Mouse (Mus musculus): ENCODE data around the gene Hivep3. TPM values are rescaled to one million over a fixed set of nuclear protein-coding genes. Genes with fewer than 3 reads are reported as not detected.

Gene Hivep3
- polyA plus RNA-seq, 1 experiment from 2014 or later, result 6.0 TPM

GRCm38 (mm10) chr4:119733942-119734341 lies 358 bp downstream of the Hivep3 start:
- no peak overlapping the region for H3K27ac ChIP-seq (replicated peaks)
- TF ChIP-seq CTCF (IDR thresholded peaks at IDR 0.05; ENCODE audit: low read depth) (no peak), EP300 (optimal IDR thresholded peaks at IDR 0.05) (no peak)
- no peaks in the 10 kb centered on the region for H3K9me3 ChIP-seq (ENCODE audit: control insufficient read depth, low read length)
- ATAC-seq (ENCODE audit: low FRiP score, low TSS enrichment) (no peak; the same call in 1 of the 2 replicates), DNase-seq (ENCODE audit: low spot score) (no peak)
- H3K9ac ChIP-seq (ENCODE audit: low read length), result peak overlapping the region; percentile 69
- peak overlapping the region; percentile 73 for H3K4me3 ChIP-seq (ENCODE audit: low read depth, low read length)
- no peaks in the 10 kb centered on the region for H3K27me3 ChIP-seq (ENCODE audit: control insufficient read depth, insufficient read depth, low read length)
- H3K36me3 ChIP-seq (ENCODE audit: control insufficient read depth, insufficient read depth, low read length), result no peaks in the 10 kb centered on the region
- H3K4me1 ChIP-seq (replicated peaks; ENCODE audit: control insufficient read depth, insufficient read depth), result no peaks in the 10 kb centered on the region
- under 1% methylated on average over 39 of the region's 44 CpGs for WGBS
- peak overlapping the region; percentile 99 for H3K4me2 ChIP-seq (replicated peaks; ENCODE audit: low read depth)

- no peak for DNase-seq (ENCODE audit: low spot score)
- WGBS, result 17% methylated on average over 4 of the region's 4 CpGs
Measured at GRCm38 (mm10) chr4:119734352-119734751, 768 bp downstream of the Hivep3 start.

GRCm38 (mm10) chr4:119738641-119739040 lies 5.1 kb downstream of the Hivep3 start:
- no peak for ATAC-seq (ENCODE audit: low FRiP score, low TSS enrichment)
- no peak overlapping the region for H3K4me2 ChIP-seq (replicated peaks; ENCODE audit: low read depth)
- no peaks in the 10 kb centered on the region for H3K9me3 ChIP-seq (ENCODE audit: control insufficient read depth, low read length)
- TF ChIP-seq EP300 (optimal IDR thresholded peaks at IDR 0.05) (no peak), CTCF (IDR thresholded peaks at IDR 0.05; ENCODE audit: low read depth) (no peak)
- no peak for DNase-seq (ENCODE audit: low spot score)
- no peaks in the 10 kb centered on the region for H3K4me1 ChIP-seq (replicated peaks; ENCODE audit: control insufficient read depth, insufficient read depth)
- H3K27ac ChIP-seq (replicated peaks), result no peak overlapping the region
- H3K36me3 ChIP-seq (ENCODE audit: control insufficient read depth, insufficient read depth, low read length), result no peaks in the 10 kb centered on the region
- 21% methylated on average over 4 of the region's 4 CpGs for WGBS
- H3K27me3 ChIP-seq (ENCODE audit: control insufficient read depth, insufficient read depth, low read length), result no peaks in the 10 kb centered on the region
- no peak overlapping the region for H3K9ac ChIP-seq (ENCODE audit: low read length)
- H3K4me3 ChIP-seq (ENCODE audit: low read depth, low read length), result no peak overlapping the region

More at GRCm38 (mm10) chr4:119734352-119734751, 768 bp downstream of the Hivep3 start:
- Histone ChIP-seq H3K9me3 (ENCODE audit: control insufficient read depth, low read length) (no peaks in the 10 kb centered on the region), H3K9ac (ENCODE audit: low read length) (peak overlapping the region; percentile 69; the same call in 1 of the 2 replicates), H3K4me2 (replicated peaks; ENCODE audit: low read depth) (peak overlapping the region; percentile 99), H3K27me3 (ENCODE audit: control insufficient read depth, insufficient read depth, low read length) (no peaks in the 10 kb centered on the region), H3K4me1 (replicated peaks; ENCODE audit: control insufficient read depth, insufficient read depth) (no peaks in the 10 kb centered on the region), H3K4me3 (ENCODE audit: low read depth, low read length) (peak overlapping the region; percentile 73), H3K27ac (replicated peaks) (no peak overlapping the region), H3K36me3 (ENCODE audit: control insufficient read depth, insufficient read depth, low read length) (no peaks in the 10 kb centered on the region)
- no peak for TF ChIP-seq EP300 (optimal IDR thresholded peaks at IDR 0.05)
- TF ChIP-seq CTCF (IDR thresholded peaks at IDR 0.05; ENCODE audit: low read depth), result no peak
- ATAC-seq (ENCODE audit: low FRiP score, low TSS enrichment), result no peak

GRCm38 (mm10) chr4:119739301-119740062 lies 5.9 kb downstream of the Hivep3 start:
- H3K4me2 ChIP-seq (replicated peaks; ENCODE audit: low read depth), result no peak overlapping the region
- DNase-seq (ENCODE audit: low spot score) (no peak), ATAC-seq (ENCODE audit: low FRiP score, low TSS enrichment) (no peak)
- TF ChIP-seq EP300 (optimal IDR thresholded peaks at IDR 0.05), result no peak
- no peak for TF ChIP-seq CTCF (IDR thresholded peaks at IDR 0.05; ENCODE audit: low read depth)
- 41% methylated on average over 9 of the region's 9 CpGs for WGBS
- H3K27ac ChIP-seq (replicated peaks), result no peak overlapping the region
- no peaks in the 10 kb centered on the region for H3K9me3 ChIP-seq (ENCODE audit: control insufficient read depth, low read length)
- no peaks in the 10 kb centered on the region for H3K27me3 ChIP-seq (ENCODE audit: control insufficient read depth, insufficient read depth, low read length)
- no peak overlapping the region for H3K4me3 ChIP-seq (ENCODE audit: low read depth, low read length)
- H3K36me3 ChIP-seq (ENCODE audit: control insufficient read depth, insufficient read depth, low read length), result no peaks in the 10 kb centered on the region
- no peaks in the 10 kb centered on the region for H3K4me1 ChIP-seq (replicated peaks; ENCODE audit: control insufficient read depth, insufficient read depth)
- no peak overlapping the region for H3K9ac ChIP-seq (ENCODE audit: low read length)

GRCm38 (mm10) chr4:119748341-119748740 lies 14.8 kb downstream of the Hivep3 start:
- H3K36me3 ChIP-seq (ENCODE audit: control insufficient read depth, insufficient read depth, low read length), result no peaks in the 10 kb centered on the region
- WGBS, result 90% methylated on average over 2 of the region's 2 CpGs
- H3K4me1 ChIP-seq (replicated peaks; ENCODE audit: control insufficient read depth, insufficient read depth), result no peaks in the 10 kb centered on the region
- H3K27me3 ChIP-seq (ENCODE audit: control insufficient read depth, insufficient read depth, low read length), result no peaks in the 10 kb centered on the region
- no peak overlapping the region for H3K4me3 ChIP-seq (ENCODE audit: low read depth, low read length)
- ATAC-seq (ENCODE audit: low FRiP score, low TSS enrichment) (no peak), DNase-seq (ENCODE audit: low spot score) (no peak)
- H3K9me3 ChIP-seq (ENCODE audit: control insufficient read depth, low read length), result no peaks in the 10 kb centered on the region
- TF ChIP-seq EP300 (optimal IDR thresholded peaks at IDR 0.05) (no peak), CTCF (IDR thresholded peaks at IDR 0.05; ENCODE audit: low read depth) (no peak)
- no peak overlapping the region for H3K9ac ChIP-seq (ENCODE audit: low read length)
- no peak overlapping the region for H3K27ac ChIP-seq (replicated peaks)
- no peak overlapping the region for H3K4me2 ChIP-seq (replicated peaks; ENCODE audit: low read depth)

GRCm38 (mm10) chr4:119750157-119750556 lies 16.6 kb downstream of the Hivep3 start:
- DNase-seq (ENCODE audit: low spot score) (no peak), ATAC-seq (ENCODE audit: low FRiP score, low TSS enrichment) (no peak)
- H3K9me3 ChIP-seq (ENCODE audit: control insufficient read depth, low read length), result no peaks in the 10 kb centered on the region
- H3K36me3 ChIP-seq (ENCODE audit: control insufficient read depth, insufficient read depth, low read length), result no peaks in the 10 kb centered on the region
- WGBS, result 37% methylated on average over 4 of the region's 4 CpGs
- H3K9ac ChIP-seq (ENCODE audit: low read length), result no peak overlapping the region
- H3K4me1 ChIP-seq (replicated peaks; ENCODE audit: control insufficient read depth, insufficient read depth), result no peaks in the 10 kb centered on the region
- H3K27ac ChIP-seq (replicated peaks), result no peak overlapping the region
- H3K4me2 ChIP-seq (replicated peaks; ENCODE audit: low read depth), result no peak overlapping the region
- no peak overlapping the region for H3K4me3 ChIP-seq (ENCODE audit: low read depth, low read length)
- H3K27me3 ChIP-seq (ENCODE audit: control insufficient read depth, insufficient read depth, low read length), result no peaks in the 10 kb centered on the region
- TF ChIP-seq CTCF (IDR thresholded peaks at IDR 0.05; ENCODE audit: low read depth) (no peak), EP300 (optimal IDR thresholded peaks at IDR 0.05) (no peak)
